Mouse (Mus musculus) mouse trophoblast stem cell (cell line): ENCODE measurements around the gene Mmp24.
"Not testable (repeated sequence)": the region's sequence is repeated elsewhere in the genome, so short reads cannot be mapped to it uniquely, and the experiment has no call there.

Source experiments
- in situ Hi-C, 2 experiments: fragments of 300-500 bp; cut with MseI, MboI; formaldehyde crosslinking; loops; 2 replicates in 1 of 2; 3 replicates in 1 of 2; pipeline ENCODE4 v1.15.1; 2025

Gene Mmp24

GRCm38 (mm10) chr2:155774927-155775684, at the start of gene Mmp24:
TSS of gene Mmp24 (plus strand) at chr2:155775342.
- in situ Hi-C loops: no loop called here

GRCm38 (mm10) chr2:155726302-155726701, 48.8 kb upstream of the Mmp24 start:
- in situ Hi-C loops: no loop called here

GRCm38 (mm10) chr2:155727764-155728395, 47.3 kb upstream of the Mmp24 start:
- in situ Hi-C loops: no loop called here

- in situ Hi-C loops: no loop called here
Observed at GRCm38 (mm10) chr2:155728742-155729141, 46.4 kb upstream of the Mmp24 start.

GRCm38 (mm10) chr2:155729158-155729645, 45.9 kb upstream of the Mmp24 start, which contains the start of gene Edem2:
TSS of gene Edem2 (minus strand) at chr2:155729475.
- in situ Hi-C loops: no loop called here

- in situ Hi-C loops: no loop called here
Observed at GRCm38 (mm10) chr2:155735080-155735479, 40.1 kb upstream of the Mmp24 start.

GRCm38 (mm10) chr2:155735766-155736165, 39.4 kb upstream of the Mmp24 start, which contains the start of gene Gm17581:
TSS of gene Gm17581 (minus strand) at chr2:155735866.
- in situ Hi-C loops: not testable (repeated sequence)

- in situ Hi-C loops: no loop called here
Observed at GRCm38 (mm10) chr2:155736936-155737335, 38.2 kb upstream of the Mmp24 start.

- in situ Hi-C loops: no loop called here
Observed at GRCm38 (mm10) chr2:155737803-155738202, 37.3 kb upstream of the Mmp24 start.

GRCm38 (mm10) chr2:155742211-155742610, 32.9 kb upstream of the Mmp24 start:
- in situ Hi-C loops: no loop called here

GRCm38 (mm10) chr2:155742931-155743337, 32.2 kb upstream of the Mmp24 start:
- in situ Hi-C loops: no loop called here

GRCm38 (mm10) chr2:155743351-155743750, 31.8 kb upstream of the Mmp24 start:
- in situ Hi-C loops: no loop called here

GRCm38 (mm10) chr2:155745487-155745886, 29.7 kb upstream of the Mmp24 start:
- in situ Hi-C loops: no loop called here

GRCm38 (mm10) chr2:155749394-155749793, 25.7 kb upstream of the Mmp24 start:
- in situ Hi-C loops: no loop called here

- in situ Hi-C loops: no loop called here
Observed at GRCm38 (mm10) chr2:155751014-155751786, 23.9 kb upstream of the Mmp24 start, which contains the start of gene Procr. TSS of gene Procr (plus strand) at chr2:155751117.

- in situ Hi-C loops: loop anchor here (5.0 kb wide), 2 partner anchors 58 to 83 kb away; no protein-coding TSS in a partner anchor
Observed at GRCm38 (mm10) chr2:155755746-155756145, 19.4 kb upstream of the Mmp24 start.

- in situ Hi-C loops: loop anchor here (5.0 kb wide), 2 partner anchors 60 to 85 kb away; no protein-coding TSS in a partner anchor
Observed at GRCm38 (mm10) chr2:155756855-155757566, 18.1 kb upstream of the Mmp24 start.

GRCm38 (mm10) chr2:155764679-155765418, 10.3 kb upstream of the Mmp24 start:
- in situ Hi-C loops: no loop called here

GRCm38 (mm10) chr2:155773664-155774063, 1.5 kb upstream of the Mmp24 start:
- in situ Hi-C loops: no loop called here

GRCm38 (mm10) chr2:155774261-155774926, 748 bp upstream of the Mmp24 start:
- in situ Hi-C loops: no loop called here
